Mouse (Mus musculus) MEL (cell line): ENCODE data around the gene Plaur. TPM values are rescaled to one million over a fixed set of nuclear protein-coding genes. Genes with fewer than 3 reads are reported as not detected.
A peak's percentile ranks its signal among the peaks of the same experiment; 100 is the strongest.

Source experiments
- DNase-seq: peaks from one replicate; pipeline ENCODE4 v3.0.0; 2011; ENCODE audit warnings: low read depth, low spot score
- H3K27ac ChIP-seq: 2 replicates; pipeline ENCODE4 v1.5.1; 2012; ENCODE audit warnings: low read depth, mild to moderate bottlenecking, control low read depth, low read length, moderate library complexity; ENCODE audit not compliant: control insufficient read depth
- H3K27me3 ChIP-seq, 2 experiments: fragments of 150-350 bp in 1 of 2; sonication (generic) in 1 of 2; 2 replicates each; pipeline ENCODE4 v1.6.1; 2012; ENCODE audit warnings: low read length in 2 of 2, mild to moderate bottlenecking in 2 of 2, improper control_type of control experiment in 1 of 2, moderate library complexity in 1 of 2; ENCODE audit not compliant: insufficient read depth in 2 of 2, control insufficient read depth in 1 of 2
- H3K36me3 ChIP-seq, 2 experiments: 2 replicates each; pipeline ENCODE4 v1.6.1; 2012 to 2014; ENCODE audit warnings: low read length in 2 of 2, improper control_type of control experiment in 1 of 2, inconsistent platforms in 1 of 2, mild to moderate bottlenecking in 1 of 2; ENCODE audit not compliant: insufficient read depth in 2 of 2, control insufficient read depth in 1 of 2
- H3K4me1 ChIP-seq, 2 experiments: fragments of 150-350 bp in 1 of 2; sonication (generic) in 1 of 2; 2 replicates each; pipeline ENCODE4 v1.6.1; 2012; ENCODE audit warnings: low read length in 2 of 2, improper control_type of control experiment in 1 of 2, mild to moderate bottlenecking in 1 of 2; ENCODE audit not compliant: insufficient read depth in 2 of 2, control insufficient read depth in 1 of 2
- H3K4me3 ChIP-seq, 2 experiments: fragments of 150-350 bp in 1 of 2; sonication (generic) in 1 of 2; 2 replicates each; pipeline ENCODE4 v1.5.1; 2012; ENCODE audit warnings: low read depth in 2 of 2, low read length in 2 of 2, mild to moderate bottlenecking in 2 of 2, moderate library complexity in 2 of 2, control low read depth in 1 of 2, improper control_type of control experiment in 1 of 2; ENCODE audit not compliant: control insufficient read depth in 1 of 2, insufficient read depth in 1 of 2
- H3K79me2 ChIP-seq: 2 replicates; pipeline ENCODE4 v1.6.1; 2012; ENCODE audit warnings: mild to moderate bottlenecking, low read length, moderate library complexity; ENCODE audit not compliant: control insufficient read depth, poor library complexity, insufficient read depth
- H3K9ac ChIP-seq: 2 replicates; pipeline ENCODE4 v1.6.1; 2012; ENCODE audit warnings: low read depth, mild to moderate bottlenecking, control low read depth, low read length, moderate library complexity; ENCODE audit not compliant: control insufficient read depth, poor library complexity, severe bottlenecking
- H3K9me3 ChIP-seq: fragments of 150-350 bp; sonication (generic); replicated peaks from 2 replicates; pipeline ENCODE4 v1.6.1; 2012; ENCODE audit warnings: mild to moderate bottlenecking, low read length, improper control_type of control experiment, moderate library complexity; ENCODE audit not compliant: insufficient read depth
- BHLHE40 ChIP-seq: IDR thresholded peaks from 2 replicates; pipeline ENCODE4 v1.6.1; 2012; ENCODE audit warnings: low read depth, mild to moderate bottlenecking, inconsistent platforms, low read length, improper control_type of control experiment, borderline replicate concordance
- CTCF ChIP-seq, 3 experiments: IDR thresholded peaks in 2 of 3; conservative IDR thresholded peaks in 1 of 3; 2 replicates each; pipeline ENCODE4 v1.5.1; 2011 to 2012; ENCODE audit warnings: low read length in 3 of 3, low read depth in 2 of 3, mild to moderate bottlenecking in 2 of 3, improper control_type of control experiment in 1 of 3, inconsistent platforms in 1 of 3, mixed read lengths in 1 of 3, moderate library complexity in 1 of 3; ENCODE audit not compliant: control insufficient read depth in 1 of 3, insufficient read depth in 1 of 3, poor library complexity in 1 of 3, severe bottlenecking in 1 of 3
- HCFC1 ChIP-seq: IDR thresholded peaks from 2 replicates; pipeline ENCODE4 v1.6.1; 2012; ENCODE audit warnings: low read depth, mild to moderate bottlenecking, inconsistent platforms, low read length, improper control_type of control experiment, moderate library complexity
- KAT2A ChIP-seq: conservative IDR thresholded peaks from 2 replicates; pipeline ENCODE4 v1.6.1; 2012; ENCODE audit warnings: low read depth, low read length, improper control_type of control experiment, inconsistent platforms
- MYB ChIP-seq: IDR thresholded peaks from 2 replicates; pipeline ENCODE4 v1.6.1; 2011; ENCODE audit warnings: mild to moderate bottlenecking, low read depth, low read length, improper control_type of control experiment
- MYC ChIP-seq: IDR thresholded peaks from 2 replicates; pipeline ENCODE4 v1.6.1; 2011; ENCODE audit warnings: low read depth, mild to moderate bottlenecking, low read length, improper control_type of control experiment, moderate library complexity
- NELFE ChIP-seq: IDR thresholded peaks from 2 replicates; pipeline ENCODE4 v1.6.1; 2011; ENCODE audit warnings: low read depth, low read length, improper control_type of control experiment
- SMC3 ChIP-seq: IDR thresholded peaks from 2 replicates; pipeline ENCODE4 v1.6.1; 2011; ENCODE audit warnings: low read depth, low read length, improper control_type of control experiment
- TAL1 ChIP-seq: IDR thresholded peaks from 2 replicates; pipeline ENCODE4 v1.6.1; 2012; ENCODE audit warnings: mild to moderate bottlenecking, inconsistent platforms, low read length, moderate library complexity, mixed read lengths
- TBP ChIP-seq: IDR thresholded peaks from 2 replicates; pipeline ENCODE4 v1.8.0; 2011; ENCODE audit warnings: low read depth, low read length, improper control_type of control experiment
- polyA plus RNA-seq, 2 experiments: library from polyadenylated mRNA; stranded (reverse) in 1 of 2; unstranded in 1 of 2; fragments of >175 nt in 1 of 2; fragments of >200 nt in 1 of 2; gene quantifications; 2 replicates each; pipeline versions ENCODE4 v1.2.1 to v1.2.4; 2012; ENCODE audit warnings: low replicate concordance in 2 of 2, low read depth in 1 of 2; ENCODE audit not compliant: insufficient read length in 2 of 2, insufficient read depth in 1 of 2, missing spikeins in 1 of 2
- total RNA-seq: library from RNA; depleted of rRNA; stranded (reverse); fragments of 300-350 nt; gene quantifications from 2 replicates; pipeline ENCODE4 v1.2.3, GENCODE M21; 2012

Plaur gene
- total and polyA plus RNA-seq, 3 experiments: 8.6 to 9.7 TPM; not detected in 1

DNA sequence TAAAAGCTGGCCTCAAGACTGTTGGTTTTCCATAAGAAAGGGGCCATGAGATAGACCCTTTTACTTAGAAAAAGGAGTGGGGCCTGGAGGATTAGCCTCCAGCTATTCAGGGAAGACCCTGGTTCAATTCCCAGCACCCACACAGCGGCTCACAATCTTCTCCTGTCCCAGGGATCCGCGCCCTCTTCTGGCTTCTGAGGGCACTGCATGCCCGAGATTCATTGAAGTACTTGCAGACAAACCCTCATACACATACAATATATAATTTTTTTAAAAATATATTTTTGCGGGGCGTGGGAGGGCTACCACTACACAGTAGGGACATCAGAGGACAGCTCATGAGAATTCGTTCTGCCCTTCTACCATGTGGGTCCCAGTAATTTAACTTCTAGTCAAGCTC, 38.6 kb downstream of the Plaur start:
- Histone ChIP-seq H3K27ac (no peak overlapping the region), H3K9me3 (no peaks in the 10 kb centered on the region), H3K36me3 (no peaks in the 10 kb centered on the region), H3K4me1 (no peaks in the 10 kb centered on the region), H3K9ac (no peak overlapping the region), H3K4me3 (no peak overlapping the region), H3K27me3 (no peaks in the 10 kb centered on the region), H3K79me2 (no peaks in the 10 kb centered on the region)
- TF ChIP-seq TBP: 0 out of 2 replicates have a peak, but pooled peaks have one; percentile 13
- no peak for TF ChIP-seq MYC
- peak; percentile 35; the same call in 1 of the 2 replicates for TF ChIP-seq SMC3
- TF ChIP-seq MYB: no peak
- TF ChIP-seq NELFE: no peak
- peak; percentile 59 to 73 (median 60) for TF ChIP-seq CTCF (IDR thresholded peaks at IDR 0.05 in 2 of 3, conservative IDR thresholded peaks at IDR 0.05 in 1 of 3; ENCODE audit: control insufficient read depth in 1 of 3, insufficient read depth in 1 of 3, low read depth in 2 of 3, low read length in 3 of 3, poor library complexity in 1 of 3, severe bottlenecking in 1 of 3)
- TF ChIP-seq KAT2A: no peak
- TF ChIP-seq TAL1: no peak
- TF ChIP-seq BHLHE40: no peak
- peak; percentile 76 for DNase-seq

DNA sequence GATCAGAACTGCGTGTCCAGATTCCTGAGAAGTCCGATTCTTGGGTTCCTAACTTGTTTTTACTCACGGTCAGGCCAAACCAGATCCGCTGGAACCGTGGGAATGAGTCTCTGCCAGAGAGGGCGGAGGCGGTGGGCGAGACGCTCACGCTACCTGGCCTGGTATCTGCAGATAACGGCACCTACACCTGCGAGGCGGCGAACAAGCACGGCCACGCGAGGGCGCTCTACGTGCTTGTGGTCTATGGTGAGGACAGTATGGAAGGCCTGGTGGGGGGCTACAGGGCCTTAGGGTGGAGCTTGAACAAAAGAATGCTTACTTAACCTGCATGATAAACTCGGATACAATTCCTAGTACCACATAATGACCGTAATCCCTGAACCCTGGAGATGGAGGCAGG, 39.2 kb downstream of the Plaur start:
- no peak overlapping the region for H3K4me3 ChIP-seq
- no peak overlapping the region for H3K9ac ChIP-seq
- H3K36me3 ChIP-seq: 0 out of 4 replicates have a peak, but pooled peaks cover 0 to 2% of the 10 kb centered on the region in 2 experiments
- H3K4me1 ChIP-seq: no peaks in the 10 kb centered on the region
- H3K27me3 ChIP-seq: no peaks in the 10 kb centered on the region
- no peaks in the 10 kb centered on the region for H3K79me2 ChIP-seq
- no peaks in the 10 kb centered on the region for H3K9me3 ChIP-seq
- TF ChIP-seq CTCF (IDR thresholded peaks at IDR 0.05 in 2 of 3, conservative IDR thresholded peaks at IDR 0.05 in 1 of 3; ENCODE audit: control insufficient read depth in 1 of 3, insufficient read depth in 1 of 3, low read depth in 2 of 3, low read length in 3 of 3, poor library complexity in 1 of 3, severe bottlenecking in 1 of 3) (peak; percentile 20 to 81 (median 56); a peak in 5 of 6 replicates), HCFC1 (no peak)
- TF ChIP-seq, all 39 proteins: peak for 1
- no peak overlapping the region for H3K27ac ChIP-seq
- DNase-seq: peak; percentile 31

DNA sequence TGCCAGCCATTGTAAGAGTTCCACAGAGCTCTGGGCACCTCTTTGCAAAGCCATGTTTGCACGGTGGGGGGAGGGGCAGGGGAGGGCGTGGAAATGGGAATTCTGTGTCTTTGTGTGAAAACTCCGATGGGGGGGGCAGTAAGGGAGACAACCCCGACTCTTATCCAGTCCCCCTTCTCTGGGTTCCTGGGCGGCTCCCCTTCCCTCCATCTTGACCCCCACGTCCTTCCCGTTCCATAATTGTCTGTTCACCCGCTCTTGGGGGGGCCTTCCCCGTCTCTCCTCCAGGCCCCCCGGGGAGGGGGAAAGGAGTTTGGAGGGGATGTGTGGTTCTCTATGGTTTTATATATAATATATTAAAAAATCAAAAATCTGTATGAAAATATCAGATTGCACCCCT, 41.7 kb downstream of the Plaur start:
- DNase-seq: no peak
- peaks cover 0 to 2% of the 10 kb centered on the region in 2 experiments; a peak in 1 of 4 replicates for H3K4me1 ChIP-seq
- H3K27ac ChIP-seq: no peak overlapping the region
- no peak for TF ChIP-seq HCFC1
- H3K4me3 ChIP-seq: no peak overlapping the region
- H3K27me3 ChIP-seq: no peaks in the 10 kb centered on the region
- H3K9ac ChIP-seq: no peak overlapping the region
- H3K36me3 ChIP-seq: peaks cover 0 to 4% of the 10 kb centered on the region in 2 experiments; a peak in 1 of 4 replicates
- H3K9me3 ChIP-seq: no peaks in the 10 kb centered on the region
- peaks cover 11% of the 10 kb centered on the region for H3K79me2 ChIP-seq
